Mouse (Mus musculus) cortical plate, adult 2 months (tissue): ENCODE measurements at regions not wholly inside any gene's neighbourhood (a gene's known extent, or its start where the extent isn't known, plus 50 kb on each side); places are given as distances from the start of the nearest gene placed in this dataset.

Experiments used
- CTCF ChIP-seq: fragments of 200-500 bp; IDR thresholded peaks from 2 replicates; pipeline ENCODE4 v1.5.1; 2011; ENCODE audit warnings: mild to moderate bottlenecking, control low read depth, low read length; ENCODE audit not compliant: insufficient read depth; ENCODE audit errors: extremely low read depth
- POLR2A ChIP-seq: fragments of 200-500 bp; IDR thresholded peaks from 2 replicates; pipeline ENCODE4 v1.6.1; 2011; ENCODE audit warnings: mild to moderate bottlenecking, low read length, control low read depth; ENCODE audit not compliant: insufficient read depth; ENCODE audit errors: extremely low read depth

DNA sequence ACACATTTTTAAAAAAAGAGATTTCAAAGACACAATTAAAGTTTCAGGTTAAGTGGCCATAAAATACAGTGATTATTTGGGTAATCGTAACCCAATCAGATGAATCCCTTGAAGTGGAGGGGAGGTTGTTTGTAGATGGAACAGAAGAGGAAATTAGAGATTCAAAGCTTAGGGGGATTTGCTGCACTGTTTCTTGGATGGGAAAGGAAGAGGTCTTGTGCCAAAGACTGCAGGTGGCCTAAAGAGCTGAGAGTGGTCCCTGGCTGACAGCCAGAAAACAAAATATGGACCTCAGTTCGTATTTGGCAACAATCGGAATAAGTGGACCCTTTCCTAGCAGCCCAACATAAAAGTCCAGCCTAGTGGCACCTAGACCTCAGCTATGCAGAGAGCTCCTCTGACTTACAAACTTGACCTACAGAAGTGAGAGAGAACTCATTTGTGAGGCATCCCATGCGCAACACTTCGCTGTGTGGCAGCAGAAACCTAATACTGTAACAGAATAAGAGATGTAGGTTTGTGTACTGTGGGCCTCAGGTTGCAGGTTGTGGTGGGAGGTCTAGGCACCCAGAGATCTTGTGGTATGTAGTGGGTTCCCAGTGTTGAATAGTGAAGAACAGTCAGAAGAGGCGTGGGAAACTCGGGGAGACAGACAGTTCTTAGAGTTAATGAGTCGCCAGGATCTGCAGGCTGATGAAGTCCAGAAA, 110.0 kb upstream of the Ccdc54 start:
- TF ChIP-seq CTCF (no peak), POLR2A (no peak)
